In genomic region chr5:44831287-44831686, GRCm38 (mm10) we compare ENCODE assay signal across 9 mouse cellular contexts. TPM values are rescaled to one million over a fixed set of nuclear protein-coding genes. Genes with fewer than 3 reads are reported as not detected.
DNase-seq lines count a peak whose midpoint lies in the region; ATAC-seq and TF ChIP-seq lines count a peak whose summit lies in the region.
"Had no signal": no experiment of that assay in that cellular context is flagged by ENCODE, and none has a peak within 500 bp of the region (broad histone marks: within the 10 kb centered on the region; RNA-seq: fewer than 3 reads in every experiment).

No protein-coding gene starts in this region.

- H3K9me3 ChIP-seq in forebrain, postnatal 0 days (ENCODE audit: low read length), result no peaks in the 10 kb centered on the region
- H3K9me3 ChIP-seq in forebrain, embryonic 12.5 days, result no peaks in the 10 kb centered on the region
- H3K9me3 ChIP-seq: heart, embryonic 13.5 days had no signal

- H3K9ac ChIP-seq in forebrain, postnatal 0 days, result no peak overlapping the region
- H3K9ac ChIP-seq in forebrain, embryonic 12.5 days, result no peak overlapping the region
- H3K9ac ChIP-seq: heart, embryonic 13.5 days had no signal

- no peak overlapping the region for H3K4me2 ChIP-seq in forebrain, postnatal 0 days (ENCODE audit: low read depth)
- no peak overlapping the region for H3K4me2 ChIP-seq in forebrain, embryonic 12.5 days
- H3K4me2 ChIP-seq: heart, embryonic 13.5 days had no signal

- DNase-seq in forebrain, postnatal 0 days, result no peak
- peak; percentile 3 for DNase-seq in right cerebral cortex, adult 18-20 months
- no peak for DNase-seq in right cerebral cortex, postnatal 36 days (ENCODE audit: low spot score in 2 of 2)
- DNase-seq in brain, adult 2 months (ENCODE audit: low read depth, low spot score), result peak; percentile 27
- peak; percentile 56 for DNase-seq in kidney, adult 9 months
- peak; percentile 38 for DNase-seq in retina, postnatal 1 day
- DNase-seq in layer of hippocampus, adult 9-10 months (ENCODE audit: low spot score), result no peak

- H3K36me3 ChIP-seq in forebrain, postnatal 0 days (ENCODE audit: insufficient read depth), result no peaks in the 10 kb centered on the region
- no peaks in the 10 kb centered on the region for H3K36me3 ChIP-seq in forebrain, embryonic 12.5 days (replicated peaks)
- H3K36me3 ChIP-seq: heart, embryonic 13.5 days had no signal

- peak; percentile 59 for TF ChIP-seq CTCF in forebrain, postnatal 0 days (IDR thresholded peaks at IDR 0.05; ENCODE audit: low read depth)

- no peaks in the 10 kb centered on the region for H3K4me1 ChIP-seq in forebrain, postnatal 0 days (ENCODE audit: insufficient read depth)
- H3K4me1 ChIP-seq in forebrain, embryonic 12.5 days, result no peaks in the 10 kb centered on the region
- H3K4me1 ChIP-seq: heart, embryonic 13.5 days had no signal

- no peak for ATAC-seq in forebrain, postnatal 0 days
- no peak for ATAC-seq in forebrain, embryonic 12.5 days (ENCODE audit: low FRiP score)

- no peaks in the 10 kb centered on the region for H3K27me3 ChIP-seq in forebrain, postnatal 0 days (ENCODE audit: insufficient read depth, low read length)
- no peaks in the 10 kb centered on the region for H3K27me3 ChIP-seq in forebrain, embryonic 12.5 days
- H3K27me3 ChIP-seq: heart, embryonic 13.5 days had no signal

- no peak overlapping the region for H3K4me3 ChIP-seq in forebrain, postnatal 0 days (ENCODE audit: low read depth, low read length)
- H3K4me3 ChIP-seq in forebrain, embryonic 12.5 days (replicated peaks), result no peak overlapping the region
- H3K4me3 ChIP-seq: heart, embryonic 13.5 days had no signal

- WGBS in forebrain, postnatal 0 days, result 65% methylated on average over 5 of the region's 5 CpGs
- 66% methylated on average over 5 of the region's 5 CpGs for WGBS in forebrain, embryonic 12.5 days

- H3K27ac ChIP-seq in forebrain, postnatal 0 days (ENCODE audit: low read depth, low read length), result no peak overlapping the region
- no peak overlapping the region for H3K27ac ChIP-seq in forebrain, embryonic 12.5 days
- H3K27ac ChIP-seq: heart, embryonic 13.5 days had no signal

RNA-seq across cellular contexts. Expression of gene Ldb2, which starts 31.8 kb away (rescaled TPM):
- total RNA-seq in forebrain, postnatal 0 days (2014; rRNA removed), result 52.6 and 53.6 TPM in 2 replicates
- 100 and 116 TPM in 2 replicates for polyA plus RNA-seq in forebrain, postnatal 0 days (2015; fragmentation: Nextera tagmentation; extraction: Ambion mirVana)
- 15.9 and 16.0 TPM in 2 replicates for polyA plus RNA-seq in forebrain, embryonic 12.5 days (2016; fragmentation: Nextera tagmentation; extraction: Ambion mirVana)

Comparison
In these comparisons a context has a peak if more than half of its experiments do, and no peak if none do; other contexts are left out.
1. DNase-seq: peak in right cerebral cortex, adult 18-20 months (single experiment), brain, adult 2 months (single experiment), kidney, adult 9 months (single experiment) and retina, postnatal 1 day (single experiment); none in forebrain, postnatal 0 days (single experiment), right cerebral cortex, postnatal 36 days (0 of 2) and layer of hippocampus, adult 9-10 months (single experiment).